In genomic region chr3:93559961-93560360, GRCm38 (mm10) we compare ENCODE assay signal across 15 mouse cellular contexts.
"Had no signal": no experiment of that assay in that cellular context is flagged by ENCODE, and none has a peak within 500 bp of the region (broad histone marks: within the 10 kb centered on the region; RNA-seq: fewer than 3 reads in every experiment).

No protein-coding gene starts in this region.

- H3K9me3 ChIP-seq: lung, embryonic 15.5 days; midbrain, embryonic 10.5 days; midbrain, embryonic 12.5 days; neural tube, embryonic 12.5 days; stomach, embryonic 15.5 days had no signal

- H3K9ac ChIP-seq: liver, embryonic 14.5 days; lung, embryonic 15.5 days; midbrain, embryonic 12.5 days; neural tube, embryonic 12.5 days; stomach, embryonic 15.5 days had no signal

- H3K4me3 ChIP-seq: lung, embryonic 15.5 days; midbrain, embryonic 10.5 days; midbrain, embryonic 12.5 days; neural tube, embryonic 12.5 days; stomach, embryonic 15.5 days had no signal

- ATAC-seq: midbrain, embryonic 16.5 days had no signal

- H3K27ac ChIP-seq: liver, embryonic 14.5 days; lung, embryonic 15.5 days; midbrain, embryonic 10.5 days; midbrain, embryonic 12.5 days; neural tube, embryonic 12.5 days; stomach, embryonic 15.5 days; stomach, postnatal 0 days had no signal

- H3K4me1 ChIP-seq: midbrain, embryonic 12.5 days had no signal

- H3K36me3 ChIP-seq: midbrain, embryonic 12.5 days; neural tube, embryonic 12.5 days had no signal

- DNase-seq: lung, adult 18-20 months; lung, postnatal 10 days; lung, postnatal 4 days; midbrain, embryonic 14.5 days; right cerebral cortex, postnatal 14 days; thymus, postnatal 14 days; thymus, postnatal 36 days had no signal

- H3K4me2 ChIP-seq: lung, embryonic 15.5 days; midbrain, embryonic 12.5 days; neural tube, embryonic 12.5 days; stomach, embryonic 15.5 days had no signal

- H3K27me3 ChIP-seq: lung, embryonic 15.5 days; midbrain, embryonic 12.5 days; stomach, embryonic 15.5 days had no signal
